In genomic region chrX:166661043-166661718, GRCm38 (mm10) we compare ENCODE assay signal across 8 mouse cellular contexts.
DNase-seq lines count a peak whose midpoint lies in the region; ATAC-seq and TF ChIP-seq lines count a peak whose summit lies in the region.

No protein-coding gene starts in this region.

- peak; percentile 88 for DNase-seq in 3T3-L1 (ENCODE audit: low read depth, low spot score)
- peak; percentile 65 for DNase-seq in adrenal gland, postnatal 25 days
- DNase-seq in forebrain, embryonic 11.5 days (ENCODE audit: low spot score): peak; percentile 54
- peak; percentile 72 for DNase-seq in kidney, postnatal 14 days
- DNase-seq in liver, embryonic 13.5 days: peak; percentile 5

- H3ac ChIP-seq in myocyte (ENCODE audit: control insufficient read depth, insufficient read length): no peak overlapping the region

- 0 out of 2 replicates have a peak, but pooled peaks cover 3% of the 10 kb centered on the region for H3K4me1 ChIP-seq in forebrain, embryonic 11.5 days (replicated peaks; ENCODE audit: control insufficient read depth, insufficient read depth, low read length)
- H3K4me1 ChIP-seq in heart, embryonic 15.5 days (replicated peaks): peaks cover 3% of the 10 kb centered on the region
- peaks cover 3% of the 10 kb centered on the region; the same call in 1 of the 2 replicates for H3K4me1 ChIP-seq in liver, embryonic 13.5 days (replicated peaks)
- H3K4me1 ChIP-seq in stomach, embryonic 16.5 days (ENCODE audit: control insufficient read depth, insufficient read depth, low read length): 0 out of 2 replicates have a peak, but pooled peaks cover 3% of the 10 kb centered on the region

- no peak overlapping the region for H3K9ac ChIP-seq in forebrain, embryonic 11.5 days (ENCODE audit: low read length)
- peak overlapping the region; percentile 41; the same call in 1 of the 2 replicates for H3K9ac ChIP-seq in heart, embryonic 15.5 days
- peak overlapping the region; percentile 26; the same call in 1 of the 2 replicates for H3K9ac ChIP-seq in liver, embryonic 13.5 days
- peak overlapping the region; percentile 66 for H3K9ac ChIP-seq in stomach, embryonic 16.5 days (ENCODE audit: low read length)

- no peak for TF ChIP-seq POLR2A in myocyte (IDR thresholded peaks at IDR 0.05; ENCODE audit: insufficient read length, low read depth)

- no peak overlapping the region for H3K4me3 ChIP-seq in forebrain, embryonic 11.5 days (ENCODE audit: low read depth, low read length)
- H3K4me3 ChIP-seq in heart, embryonic 15.5 days: peak overlapping the region; percentile 28; the same call in 1 of the 2 replicates
- H3K4me3 ChIP-seq in liver, embryonic 13.5 days (replicated peaks): peak overlapping the region; percentile 32
- no peak overlapping the region for H3K4me3 ChIP-seq in myocyte
- peak overlapping the region; percentile 21; the same call in 1 of the 2 replicates for H3K4me3 ChIP-seq in stomach, embryonic 16.5 days (replicated peaks; ENCODE audit: low read length)

- no peaks in the 10 kb centered on the region for H3K79me2 ChIP-seq in myocyte (ENCODE audit: control insufficient read depth, insufficient read depth)

- peak; percentile 88 for ATAC-seq in forebrain, embryonic 11.5 days (replicated peaks; ENCODE audit: low FRiP score)
- ATAC-seq in heart, embryonic 15.5 days (replicated peaks; ENCODE audit: insufficient number of reproducible peaks, insufficient read depth, low FRiP score, low read depth): peak; percentile 49
- ATAC-seq in liver, embryonic 13.5 days (ENCODE audit: low read depth): 0 out of 2 replicates have a peak, but pooled peaks have one; percentile 23
- ATAC-seq in stomach, embryonic 16.5 days (ENCODE audit: insufficient read depth, low FRiP score): peak; percentile 61; the same call in 1 of the 2 replicates

- H3K4me2 ChIP-seq in forebrain, embryonic 11.5 days (ENCODE audit: low read depth, low read length, severe bottlenecking): peak overlapping the region; percentile 32; the same call in 1 of the 2 replicates
- peak overlapping the region; percentile 47 for H3K4me2 ChIP-seq in heart, embryonic 15.5 days
- H3K4me2 ChIP-seq in liver, embryonic 13.5 days: peak overlapping the region; percentile 56
- H3K4me2 ChIP-seq in myocyte (ENCODE audit: low read depth): peak overlapping the region; percentile 67
- H3K4me2 ChIP-seq in stomach, embryonic 16.5 days (ENCODE audit: low read depth, low read length): peak overlapping the region; percentile 53

- peaks cover 8% of the 10 kb centered on the region for H3K27me3 ChIP-seq in forebrain, embryonic 11.5 days (ENCODE audit: control insufficient read depth, insufficient read depth, low read length)
- H3K27me3 ChIP-seq in heart, embryonic 15.5 days: no peaks in the 10 kb centered on the region
- no peaks in the 10 kb centered on the region; the same call in 1 of the 2 replicates for H3K27me3 ChIP-seq in liver, embryonic 13.5 days
- H3K27me3 ChIP-seq in myocyte (ENCODE audit: control insufficient read depth, insufficient read depth, insufficient read length): no peaks in the 10 kb centered on the region
- peaks cover 9% of the 10 kb centered on the region; the same call in 1 of the 2 replicates for H3K27me3 ChIP-seq in stomach, embryonic 16.5 days (ENCODE audit: control insufficient read depth, insufficient read depth, low read length)

- H3K27ac ChIP-seq in forebrain, embryonic 11.5 days (ENCODE audit: low read depth, low read length): peak overlapping the region; percentile 59
- peak overlapping the region; percentile 82 for H3K27ac ChIP-seq in heart, embryonic 15.5 days
- H3K27ac ChIP-seq in liver, embryonic 13.5 days: no peak overlapping the region
- peak overlapping the region; percentile 94 for H3K27ac ChIP-seq in stomach, embryonic 16.5 days (ENCODE audit: low read length)

- WGBS in forebrain, embryonic 11.5 days: 20% methylated on average over 16 of the region's 16 CpGs
- 18% methylated on average over 16 of the region's 16 CpGs for WGBS in heart, embryonic 15.5 days
- WGBS in liver, embryonic 13.5 days (ENCODE audit: insufficient replicate concordance): 15% methylated on average over 16 of the region's 16 CpGs
- WGBS in stomach, embryonic 16.5 days: 20% methylated on average over 16 of the region's 16 CpGs

- H3K36me3 ChIP-seq in forebrain, embryonic 11.5 days (ENCODE audit: control insufficient read depth, insufficient read depth, low read length): no peaks in the 10 kb centered on the region
- no peaks in the 10 kb centered on the region for H3K36me3 ChIP-seq in heart, embryonic 15.5 days
- no peaks in the 10 kb centered on the region for H3K36me3 ChIP-seq in liver, embryonic 13.5 days
- no peaks in the 10 kb centered on the region for H3K36me3 ChIP-seq in myocyte (ENCODE audit: control insufficient read depth, insufficient read depth)
- no peaks in the 10 kb centered on the region for H3K36me3 ChIP-seq in stomach, embryonic 16.5 days (ENCODE audit: control insufficient read depth, insufficient read depth, low read length)

- H3K9me3 ChIP-seq in forebrain, embryonic 11.5 days (ENCODE audit: control insufficient read depth, low read length): no peaks in the 10 kb centered on the region
- H3K9me3 ChIP-seq in heart, embryonic 15.5 days (replicated peaks): no peaks in the 10 kb centered on the region
- no peaks in the 10 kb centered on the region for H3K9me3 ChIP-seq in liver, embryonic 13.5 days (replicated peaks)
- no peaks in the 10 kb centered on the region for H3K9me3 ChIP-seq in stomach, embryonic 16.5 days (replicated peaks; ENCODE audit: control insufficient read depth, low read length)

TF ChIP-seq in myocyte, 11 proteins besides CTCF, POLR2A, EP300 and RAD21:
- TF ChIP-seq MYOD1 (IDR thresholded peaks at IDR 0.05; ENCODE audit: control insufficient read depth in 1 of 3, insufficient read length in 2 of 3, low read depth in 2 of 3) (peak in 1 of 3 experiments; percentile 12), CEBPB (IDR thresholded peaks at IDR 0.05; ENCODE audit: insufficient read depth, poor library complexity, severe bottlenecking) (no peak)

Comparison
In these comparisons a context has a peak if more than half of its experiments do, and no peak if none do; other contexts are left out.
1. DNase-seq: peak in every context shown above with its lines; median percentile 88 in 3T3-L1; 72 in kidney, postnatal 14 days; 65 in adrenal gland, postnatal 25 days; 54 in forebrain, embryonic 11.5 days; 5 in liver, embryonic 13.5 days.
2. ATAC-seq: peak in every context shown above with its lines; median percentile 88 in forebrain, embryonic 11.5 days; 61 in stomach, embryonic 16.5 days; 49 in heart, embryonic 15.5 days; 23 in liver, embryonic 13.5 days.
3. H3K4me3 ChIP-seq: peak in heart, embryonic 15.5 days (single experiment), liver, embryonic 13.5 days (single experiment) and stomach, embryonic 16.5 days (single experiment); none in forebrain, embryonic 11.5 days (single experiment) and myocyte (single experiment).
4. Peak in every context shown above with its lines, with median percentiles within 50 percentile points of each other: H3K4me2 ChIP-seq.